Mouse (Mus musculus): Measurements from ENCODE around the gene Tlr12. TPM values are rescaled to one million over a fixed set of nuclear protein-coding genes. Genes with fewer than 3 reads are reported as not detected.
"Not testable (repeated sequence)": the region's sequence is repeated elsewhere in the genome, so short reads cannot be mapped to it uniquely, and the experiment has no call there.

Gene Tlr12
- 1.7 and 2.0 TPM in 2 replicates for polyA plus RNA-seq (2015; fragmentation: Nextera tagmentation; extraction: Ambion mirVana)

- H3K9me3 ChIP-seq, result no peaks in the 10 kb centered on the region
- 66% methylated on average over 15 of the region's 15 CpGs for WGBS
- H3K9ac ChIP-seq, result peak within 1 kb of the TSS; percentile 26; the same call in 1 of the 2 replicates
- H3K4me2 ChIP-seq, result no peak within 1 kb of the TSS
- H3K27me3 ChIP-seq, result no peaks in the 10 kb centered on the region
- no peak for ATAC-seq (ENCODE audit: low read depth)
- 0 out of 2 replicates have a peak, but pooled peaks cover 6% of the 10 kb centered on the region for H3K4me1 ChIP-seq (replicated peaks)
- no peaks in the 10 kb centered on the region for H3K36me3 ChIP-seq
- H3K27ac ChIP-seq (replicated peaks), result 0 out of 2 replicates have a peak within 1 kb of the TSS, but pooled peaks have one; percentile 13
- H3K4me3 ChIP-seq, result no peak within 1 kb of the TSS
Observed at GRCm38 (mm10) chr4:128618246-128618911, at the start of gene Tlr12. Gene Tlr12, minus strand, starts transcription at chr4:128618619.

- ATAC-seq (ENCODE audit: low read depth); H3K9ac ChIP-seq; H3K27ac ChIP-seq (replicated peaks); H3K9me3 ChIP-seq; H3K27me3 ChIP-seq; H3K36me3 ChIP-seq; H3K4me2 ChIP-seq; H3K4me3 ChIP-seq: not testable (repeated sequence)
- 76% methylated on average over 4 of the region's 4 CpGs for WGBS
- peaks cover 51% of the 10 kb centered on the region for H3K4me1 ChIP-seq (replicated peaks)
Observed at GRCm38 (mm10) chr4:128667195-128667594, 48.8 kb upstream of the Tlr12 start.

GRCm38 (mm10) chr4:128666362-128666761, 47.9 kb upstream of the Tlr12 start:
- H3K9ac ChIP-seq; ATAC-seq (ENCODE audit: low read depth): not testable (repeated sequence)

GRCm38 (mm10) chr4:128664002-128664401, 45.6 kb upstream of the Tlr12 start:
- Histone ChIP-seq H3K36me3 (no peaks in the 10 kb centered on the region), H3K4me1 (replicated peaks) (peaks cover 45% of the 10 kb centered on the region), H3K4me2 (no peak overlapping the region), H3K27ac (replicated peaks) (no peak overlapping the region), H3K4me3 (no peak overlapping the region), H3K9ac (no peak overlapping the region), H3K27me3 (no peaks in the 10 kb centered on the region), H3K9me3 (no peaks in the 10 kb centered on the region)
- ATAC-seq (ENCODE audit: low read depth), result no peak
- 75% methylated on average over 3 of the region's 3 CpGs for WGBS

More at GRCm38 (mm10) chr4:128666362-128666761, 47.9 kb upstream of the Tlr12 start:
- not testable (repeated sequence) for H3K27me3 ChIP-seq; H3K9me3 ChIP-seq; H3K27ac ChIP-seq (replicated peaks); H3K4me3 ChIP-seq; H3K4me2 ChIP-seq; H3K36me3 ChIP-seq
- 74% methylated on average over 7 of the region's 7 CpGs for WGBS
- peaks cover 47% of the 10 kb centered on the region for H3K4me1 ChIP-seq (replicated peaks)

- no peak overlapping the region for H3K27ac ChIP-seq (replicated peaks)
- H3K9me3 ChIP-seq, result no peaks in the 10 kb centered on the region
- H3K4me2 ChIP-seq, result no peak overlapping the region
- H3K4me3 ChIP-seq, result no peak overlapping the region
- WGBS, result 85% methylated on average over 8 of the region's 8 CpGs
- H3K9ac ChIP-seq, result no peak overlapping the region
- no peaks in the 10 kb centered on the region for H3K27me3 ChIP-seq
- no peak for ATAC-seq (ENCODE audit: low read depth)
- H3K36me3 ChIP-seq, result 0 out of 2 replicates have a peak, but pooled peaks cover 5% of the 10 kb centered on the region
- peaks cover 53% of the 10 kb centered on the region for H3K4me1 ChIP-seq (replicated peaks)
Observed at GRCm38 (mm10) chr4:128661063-128661462, 42.6 kb upstream of the Tlr12 start.

- H3K36me3 ChIP-seq, result 0 out of 2 replicates have a peak, but pooled peaks cover 5% of the 10 kb centered on the region
Observed at GRCm38 (mm10) chr4:128660196-128660595, 41.8 kb upstream of the Tlr12 start.

GRCm38 (mm10) chr4:128655446-128655845, 37.0 kb upstream of the Tlr12 start:
- 0 out of 2 replicates have a peak, but pooled peaks cover 5% of the 10 kb centered on the region for H3K36me3 ChIP-seq
- H3K4me3 ChIP-seq, result peak overlapping the region; percentile 80
- no peaks in the 10 kb centered on the region for H3K9me3 ChIP-seq
- peak overlapping the region; percentile 96 for H3K27ac ChIP-seq (replicated peaks)
- H3K4me2 ChIP-seq, result peak overlapping the region; percentile 85
- no peaks in the 10 kb centered on the region for H3K27me3 ChIP-seq
- peaks cover 78% of the 10 kb centered on the region for H3K4me1 ChIP-seq (replicated peaks)
- ATAC-seq (ENCODE audit: low read depth), result no peak
- WGBS, result 2% methylated on average over 12 of the region's 12 CpGs
- peak overlapping the region; percentile 91 for H3K9ac ChIP-seq

More at GRCm38 (mm10) chr4:128660196-128660595, 41.8 kb upstream of the Tlr12 start:
- WGBS, result 90% methylated on average over 8 of the region's 8 CpGs
- Histone ChIP-seq H3K4me2 (no peak overlapping the region), H3K4me1 (replicated peaks) (peaks cover 52% of the 10 kb centered on the region), H3K9ac (no peak overlapping the region), H3K27me3 (no peaks in the 10 kb centered on the region), H3K4me3 (no peak overlapping the region), H3K9me3 (no peaks in the 10 kb centered on the region), H3K27ac (replicated peaks) (no peak overlapping the region)
- ATAC-seq (ENCODE audit: low read depth), result no peak

GRCm38 (mm10) chr4:128654505-128655381, 36.3 kb upstream of the Tlr12 start, which contains the start of gene Phc2:
Gene Phc2, plus strand, starts transcription at chr4:128654702.
- WGBS, result under 1% methylated on average over 65 of the region's 85 CpGs
- H3K9ac ChIP-seq, result peak within 1 kb of the TSS; percentile 91
- peak; percentile 96 for ATAC-seq (ENCODE audit: low read depth)

GRCm38 (mm10) chr4:128652584-128653298, 34.3 kb upstream of the Tlr12 start:
- no peaks in the 10 kb centered on the region for H3K36me3 ChIP-seq
- ATAC-seq (ENCODE audit: low read depth), result no peak
- no peaks in the 10 kb centered on the region for H3K27me3 ChIP-seq
- H3K4me1 ChIP-seq (replicated peaks), result peaks cover 66% of the 10 kb centered on the region
- peak overlapping the region; percentile 96 for H3K27ac ChIP-seq (replicated peaks)
- WGBS, result 4% methylated on average over 5 of the region's 5 CpGs
- H3K9me3 ChIP-seq, result no peaks in the 10 kb centered on the region
- H3K9ac ChIP-seq, result no peak overlapping the region
- H3K4me2 ChIP-seq, result no peak overlapping the region
- H3K4me3 ChIP-seq, result no peak overlapping the region

More at GRCm38 (mm10) chr4:128654505-128655381, 36.3 kb upstream of the Tlr12 start, which contains the start of gene Phc2:
- Histone ChIP-seq H3K9me3 (no peaks in the 10 kb centered on the region), H3K27me3 (no peaks in the 10 kb centered on the region), H3K27ac (replicated peaks) (peak within 1 kb of the TSS; percentile 96), H3K4me1 (replicated peaks) (peaks cover 74% of the 10 kb centered on the region), H3K36me3 (0 out of 2 replicates have a peak, but pooled peaks cover 5% of the 10 kb centered on the region), H3K4me2 (peak within 1 kb of the TSS; percentile 85), H3K4me3 (peak within 1 kb of the TSS; percentile 80)

GRCm38 (mm10) chr4:128651530-128651929, 33.1 kb upstream of the Tlr12 start:
- Histone ChIP-seq H3K36me3 (no peaks in the 10 kb centered on the region), H3K4me1 (replicated peaks) (peaks cover 54% of the 10 kb centered on the region), H3K4me3 (no peak overlapping the region), H3K9me3 (no peaks in the 10 kb centered on the region), H3K27me3 (no peaks in the 10 kb centered on the region), H3K9ac (0 out of 2 replicates have a peak overlapping the region, but pooled peaks have one; percentile 22), H3K27ac (replicated peaks) (peak overlapping the region; percentile 96; the same call in 1 of the 2 replicates), H3K4me2 (no peak overlapping the region)
- WGBS, result 41% methylated on average over 3 of the region's 3 CpGs
- ATAC-seq (ENCODE audit: low read depth), result no peak

- Histone ChIP-seq H3K27ac (replicated peaks) (no peak overlapping the region), H3K9ac (no peak overlapping the region), H3K27me3 (no peaks in the 10 kb centered on the region), H3K36me3 (no peaks in the 10 kb centered on the region), H3K4me3 (no peak overlapping the region), H3K4me1 (replicated peaks) (peaks cover 35% of the 10 kb centered on the region), H3K4me2 (no peak overlapping the region), H3K9me3 (no peaks in the 10 kb centered on the region)
- ATAC-seq (ENCODE audit: low read depth), result no peak
- 46% methylated on average over 8 of the region's 8 CpGs for WGBS
Observed at GRCm38 (mm10) chr4:128648567-128649255, 30.3 kb upstream of the Tlr12 start.

All from neural tube, embryonic 13.5 days (tissue).